Mouse (Mus musculus) embryonic facial prominence, embryonic 15.5 days (tissue): ENCODE results near the gene 1700123K08Rik. TPM values are rescaled to one million over a fixed set of nuclear protein-coding genes. Genes with fewer than 3 reads are reported as not detected.
"Not testable (repeated sequence)": the region's sequence is repeated elsewhere in the genome, so short reads cannot be mapped to it uniquely, and the experiment has no call there.

Experiments used
- ATAC-seq: fragments of 200-750 bp; cut with Nextera tagmentation; 2 replicates; pipeline ENCODE4 v1.8.0; 2017; ENCODE audit warnings: low read depth, moderate TSS enrichment; ENCODE audit not compliant: insufficient number of reproducible peaks, low FRiP score, low TSS enrichment
- H3K27ac ChIP-seq: fragments of 300-500 bp; sonication (generic); replicated peaks from 2 replicates; pipeline ENCODE4 v1.5.1; 2015; ENCODE audit warnings: mild to moderate bottlenecking, inconsistent platforms
- H3K27me3 ChIP-seq: fragments of 300-500 bp; sonication (generic); 2 replicates; pipeline ENCODE4 v1.6.1; 2015; ENCODE audit warnings: inconsistent platforms
- H3K36me3 ChIP-seq: fragments of 300-500 bp; sonication (generic); 2 replicates; pipeline ENCODE4 v1.6.1; 2015; ENCODE audit warnings: mild to moderate bottlenecking, inconsistent platforms
- H3K4me1 ChIP-seq: fragments of 300-500 bp; sonication (generic); 2 replicates; pipeline ENCODE4 v1.6.1; 2015; ENCODE audit warnings: inconsistent platforms
- H3K4me2 ChIP-seq: fragments of 300-500 bp; sonication (generic); replicated peaks from 2 replicates; pipeline ENCODE4 v1.6.1; 2015; ENCODE audit warnings: mild to moderate bottlenecking, inconsistent platforms
- H3K4me3 ChIP-seq: fragments of 300-500 bp; sonication (generic); replicated peaks from 2 replicates; pipeline ENCODE4 v1.5.1; 2015; ENCODE audit warnings: mild to moderate bottlenecking, inconsistent platforms
- H3K9ac ChIP-seq: fragments of 300-500 bp; sonication (generic); 2 replicates; pipeline ENCODE4 v1.6.1; 2015; ENCODE audit warnings: inconsistent platforms
- H3K9me3 ChIP-seq: fragments of 300-500 bp; sonication (generic); replicated peaks from 2 replicates; pipeline ENCODE4 v1.6.1; 2016; ENCODE audit warnings: inconsistent platforms
- WGBS: fragments of 180-500 bp; shearing (Covaris S2); methylation state at CpG from one replicate; pipeline ENCODE4 v1.1.7; 2015; 5-methylcytosine and 5-hydroxymethylcytosine counted together
- microRNA-seq: library from miRNA; unstranded; fragments of <30 nt; microRNA quantifications from one replicate; pipeline ENCODE4, GENCODE M21; 2016; ENCODE audit warnings: borderline number of aligned reads
- polyA plus RNA-seq: library from polyadenylated mRNA; unstranded; fragments of >200 nt; fragmentation: Nextera tagmentation; extraction: Ambion mirVana; gene quantifications from 2 replicates; pipeline ENCODE4 v1.2.1, GENCODE M21; 2015

1700123K08Rik gene
- polyA plus RNA-seq, result not detected in 2 replicates

DNA sequence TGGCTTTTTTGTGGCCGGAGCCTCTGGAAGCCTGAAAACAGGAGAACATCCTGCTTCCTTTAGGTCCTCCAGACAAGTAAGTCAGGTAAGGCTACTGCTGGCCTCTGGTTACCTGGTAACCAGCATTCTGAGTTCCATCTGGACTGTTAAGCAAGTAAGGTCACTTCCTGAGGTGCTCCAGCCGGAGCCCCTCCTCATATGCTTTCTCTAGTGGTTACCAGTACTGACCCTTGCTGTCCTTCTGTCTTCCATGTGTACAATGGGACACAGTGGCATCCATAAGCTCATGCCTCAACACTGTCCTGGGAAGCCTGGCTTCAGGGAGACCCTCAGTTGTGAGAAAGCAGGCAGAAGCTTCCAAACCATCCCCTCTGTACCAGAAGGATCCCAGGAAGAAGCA lies at the start of gene 1700123K08Rik:
1700123K08Rik (minus strand) TSS at position 101 of the 400 bp plus-strand sequence.
- not testable (repeated sequence) for H3K9me3 ChIP-seq, H3K4me1 ChIP-seq, H3K36me3 ChIP-seq, H3K9ac ChIP-seq, H3K4me2 ChIP-seq, ATAC-seq, H3K4me3 ChIP-seq, H3K27me3 ChIP-seq, H3K27ac ChIP-seq
- WGBS, result 79% methylated on average over 2 of the region's 2 CpGs

DNA sequence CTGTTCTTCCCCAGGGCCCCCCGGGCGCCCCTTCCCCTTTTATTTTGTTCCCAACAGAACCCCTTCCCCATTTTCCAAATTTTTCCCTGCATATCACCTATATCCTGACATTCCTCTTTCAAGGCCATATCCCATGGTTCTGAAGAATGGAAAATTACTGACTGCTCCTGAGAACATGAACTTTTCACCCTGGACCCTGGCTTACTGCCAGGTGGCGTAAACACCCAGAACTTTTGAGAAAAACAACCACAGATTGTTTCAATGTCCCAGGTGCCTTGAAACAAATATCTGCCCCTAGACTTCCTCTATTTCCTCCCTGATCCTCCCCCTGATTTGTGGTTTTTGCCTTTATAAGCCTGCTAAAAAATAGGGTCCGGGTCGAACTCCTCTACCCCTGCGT lies 22.9 kb upstream of the 1700123K08Rik start:
- no peak overlapping the region for H3K27ac ChIP-seq
- no peaks in the 10 kb centered on the region for H3K4me1 ChIP-seq
- H3K36me3 ChIP-seq, result no peaks in the 10 kb centered on the region
- no peak overlapping the region for H3K4me2 ChIP-seq
- ATAC-seq, result no peak
- H3K9ac ChIP-seq, result no peak overlapping the region
- H3K27me3 ChIP-seq, result no peaks in the 10 kb centered on the region
- no peak overlapping the region for H3K4me3 ChIP-seq
- 87% methylated on average over 6 of the region's 6 CpGs for WGBS
- H3K9me3 ChIP-seq, result 0 out of 2 replicates have a peak, but pooled peaks cover 3% of the 10 kb centered on the region

DNA sequence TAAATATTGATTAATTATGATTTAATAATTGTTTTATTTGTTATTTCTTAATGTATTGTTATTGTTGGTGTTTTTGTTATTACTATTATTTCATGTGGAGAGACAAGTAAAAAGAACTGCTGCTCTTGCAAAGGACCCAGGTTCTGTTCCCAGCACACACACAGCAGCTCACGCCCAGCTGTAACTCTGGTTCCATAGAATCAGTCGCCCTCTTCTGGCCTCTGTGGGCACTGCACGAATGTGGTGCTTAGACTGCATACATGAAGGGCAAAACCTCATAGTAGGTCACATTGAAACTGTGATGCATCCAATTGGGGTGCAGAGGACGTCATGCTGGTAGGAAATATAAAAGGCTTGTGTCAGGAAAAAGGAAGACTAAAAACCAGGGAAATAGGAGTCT lies 7.1 kb upstream of the 1700123K08Rik start:
- Histone ChIP-seq H3K27ac (no peak overlapping the region), H3K4me1 (no peaks in the 10 kb centered on the region), H3K9ac (no peak overlapping the region), H3K9me3 (no peaks in the 10 kb centered on the region), H3K4me2 (no peak overlapping the region), H3K27me3 (no peaks in the 10 kb centered on the region), H3K4me3 (no peak overlapping the region), H3K36me3 (no peaks in the 10 kb centered on the region)
- 57% methylated on average over 4 of the region's 4 CpGs for WGBS
- ATAC-seq, result no peak

DNA sequence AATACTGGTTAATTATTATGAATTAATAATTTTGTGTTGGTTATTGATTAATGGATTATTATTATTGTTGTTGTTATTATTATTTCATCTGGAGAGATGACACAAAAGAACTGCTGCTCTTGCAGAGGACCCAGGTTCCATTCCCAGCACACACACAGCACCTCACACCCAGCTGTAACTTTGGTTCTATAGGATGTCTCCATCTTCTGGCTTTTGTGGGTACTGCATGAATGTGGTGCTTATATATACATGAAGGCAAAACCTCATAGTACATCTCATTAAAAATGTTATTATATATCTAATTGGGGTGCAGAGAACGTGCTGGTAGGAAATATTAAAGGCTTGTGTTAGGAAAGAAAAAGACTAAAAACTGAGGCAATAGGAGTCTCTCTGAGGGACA lies 11.8 kb downstream of the 1700123K08Rik start:
- 66% methylated on average over 1 of the region's 1 CpGs for WGBS
- Histone ChIP-seq H3K4me3 (no peak overlapping the region), H3K4me2 (no peak overlapping the region), H3K36me3 (no peaks in the 10 kb centered on the region), H3K4me1 (no peaks in the 10 kb centered on the region), H3K27me3 (no peaks in the 10 kb centered on the region), H3K9ac (no peak overlapping the region), H3K27ac (no peak overlapping the region), H3K9me3 (no peaks in the 10 kb centered on the region)
- no peak for ATAC-seq

DNA sequence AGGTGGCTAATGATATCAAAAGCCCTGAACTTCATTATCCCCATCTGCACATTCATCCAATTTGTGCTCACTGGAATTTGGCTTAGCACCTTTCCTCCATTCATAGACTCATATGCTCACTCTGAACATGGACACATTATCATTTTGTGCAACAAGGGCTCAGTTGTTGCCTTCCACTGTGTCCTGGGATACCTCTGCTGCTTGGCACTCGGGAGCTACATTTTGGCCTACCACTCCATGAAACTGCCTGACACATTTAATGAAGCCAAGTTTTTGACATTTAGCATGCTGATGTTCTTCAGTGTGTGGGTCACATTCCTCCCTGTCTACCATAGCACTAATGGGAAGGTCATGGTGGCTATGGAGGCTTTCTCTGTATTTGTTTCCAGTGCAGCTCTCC lies 32.0 kb downstream of the 1700123K08Rik start:
- no peak overlapping the region for H3K27ac ChIP-seq
- no peak for ATAC-seq
- no peaks in the 10 kb centered on the region for H3K9me3 ChIP-seq
- H3K9ac ChIP-seq, result no peak overlapping the region
- H3K4me1 ChIP-seq, result no peaks in the 10 kb centered on the region
- H3K36me3 ChIP-seq, result no peaks in the 10 kb centered on the region
- no peak overlapping the region for H3K4me2 ChIP-seq
- no peak overlapping the region for H3K4me3 ChIP-seq
- H3K27me3 ChIP-seq, result no peaks in the 10 kb centered on the region
- 86% methylated on average over 1 of the region's 1 CpGs for WGBS

Small RNAs within 50 kb of the gene (microRNA-seq; reads per million reads assigned to microRNA genes)
- not detected for gene Gm24082

Other genes with a start within 250 kb of the 1700123K08Rik start
- gene Pvrig, start 222.8 kb downstream of the 1700123K08Rik start, polyA plus RNA-seq, result 0.21 TPM in 1 of 2 replicates, not detected in the other
- 34.8 and 40.3 TPM in 2 replicates for gene Zfp157, start 123.2 kb downstream of the 1700123K08Rik start, polyA plus RNA-seq
- 66.1 and 67.3 TPM in 2 replicates for gene Zfp68, start 55.0 kb upstream of the 1700123K08Rik start, polyA plus RNA-seq
- 15.4 and 16.2 TPM in 2 replicates for gene A430033K04Rik, start 58.1 kb upstream of the 1700123K08Rik start, polyA plus RNA-seq
- gene Fam20c, start 189.8 kb upstream of the 1700123K08Rik start, polyA plus RNA-seq, result 9.0 and 9.2 TPM in 2 replicates